Mouse (Mus musculus): Measurements from ENCODE around the gene Frmd4a.
A peak's percentile ranks its signal among the peaks of the same experiment; 100 is the strongest.

The Frmd4a gene

GRCm38 (mm10) chr2:4290475-4290874 is 273.0 kb downstream of the Frmd4a start:
- DNase-seq (ENCODE audit: low spot score): no peak

GRCm38 (mm10) chr2:4291100-4291499 is 273.6 kb downstream of the Frmd4a start:
- DNase-seq (ENCODE audit: low spot score): no peak

GRCm38 (mm10) chr2:4291671-4292070 is 274.2 kb downstream of the Frmd4a start:
- no peak for DNase-seq (ENCODE audit: low spot score)

GRCm38 (mm10) chr2:4293726-4294125 is 276.2 kb downstream of the Frmd4a start:
- no peak for DNase-seq (ENCODE audit: low spot score)

- no peak for DNase-seq (ENCODE audit: low spot score)
Observed at GRCm38 (mm10) chr2:4295641-4296040, 278.1 kb downstream of the Frmd4a start.

GRCm38 (mm10) chr2:4296881-4297280 is 279.4 kb downstream of the Frmd4a start:
- DNase-seq (ENCODE audit: low spot score): no peak

GRCm38 (mm10) chr2:4298325-4299215 is 281.1 kb downstream of the Frmd4a start:
- DNase-seq (ENCODE audit: low spot score): peak; percentile 38

GRCm38 (mm10) chr2:4299593-4299992 is 282.1 kb downstream of the Frmd4a start:
- DNase-seq (ENCODE audit: low spot score): peak; percentile 6

GRCm38 (mm10) chr2:4300383-4300811 is 282.9 kb downstream of the Frmd4a start:
- DNase-seq (ENCODE audit: low spot score): peak; percentile 34

- peak; percentile 31 for DNase-seq (ENCODE audit: low spot score)
Observed at GRCm38 (mm10) chr2:4300816-4301215, 283.3 kb downstream of the Frmd4a start.

- peak; percentile 42 for DNase-seq (ENCODE audit: low spot score)
Observed at GRCm38 (mm10) chr2:4301256-4301655, 283.7 kb downstream of the Frmd4a start.

GRCm38 (mm10) chr2:4301692-4302091 is 284.2 kb downstream of the Frmd4a start:
- DNase-seq (ENCODE audit: low spot score): peak; percentile 26

GRCm38 (mm10) chr2:4302119-4302518 is 284.6 kb downstream of the Frmd4a start:
- no peak for DNase-seq (ENCODE audit: low spot score)

- DNase-seq (ENCODE audit: low spot score): no peak
Observed at GRCm38 (mm10) chr2:4307076-4307475, 289.6 kb downstream of the Frmd4a start.

GRCm38 (mm10) chr2:4314545-4314944 is 297.0 kb downstream of the Frmd4a start:
- no peak for DNase-seq (ENCODE audit: low spot score)

- DNase-seq (ENCODE audit: low spot score): no peak
Observed at GRCm38 (mm10) chr2:4316589-4316988, 299.1 kb downstream of the Frmd4a start.

- DNase-seq (ENCODE audit: low spot score): peak; percentile 48
Observed at GRCm38 (mm10) chr2:4318134-4318533, 300.6 kb downstream of the Frmd4a start.

GRCm38 (mm10) chr2:4326241-4327010 is 308.9 kb downstream of the Frmd4a start:
- peak; percentile 11 for DNase-seq (ENCODE audit: low spot score)

- DNase-seq (ENCODE audit: low spot score): peak; percentile 11
Observed at GRCm38 (mm10) chr2:4327011-4327340, 309.5 kb downstream of the Frmd4a start.

GRCm38 (mm10) chr2:4332441-4332840 is 314.9 kb downstream of the Frmd4a start:
- no peak for DNase-seq (ENCODE audit: low spot score)

- DNase-seq (ENCODE audit: low spot score): peak; percentile 12
Observed at GRCm38 (mm10) chr2:4334201-4334600, 316.7 kb downstream of the Frmd4a start.

- no peak for DNase-seq (ENCODE audit: low spot score)
Observed at GRCm38 (mm10) chr2:4334936-4335335, 317.4 kb downstream of the Frmd4a start.

- DNase-seq (ENCODE audit: low spot score): no peak
Observed at GRCm38 (mm10) chr2:4335881-4336280, 318.4 kb downstream of the Frmd4a start.

All from MN1 (cell line).